Mouse (Mus musculus) frontal cortex, postnatal 14 days (tissue): ENCODE results near the gene Wdr59.

Experiments
- DNase-seq, 2 experiments: peaks; one replicate each; pipeline ENCODE4 v3.0.0; 2022; ENCODE audit warnings: low spot score in 2 of 2

The Wdr59 gene

DNA sequence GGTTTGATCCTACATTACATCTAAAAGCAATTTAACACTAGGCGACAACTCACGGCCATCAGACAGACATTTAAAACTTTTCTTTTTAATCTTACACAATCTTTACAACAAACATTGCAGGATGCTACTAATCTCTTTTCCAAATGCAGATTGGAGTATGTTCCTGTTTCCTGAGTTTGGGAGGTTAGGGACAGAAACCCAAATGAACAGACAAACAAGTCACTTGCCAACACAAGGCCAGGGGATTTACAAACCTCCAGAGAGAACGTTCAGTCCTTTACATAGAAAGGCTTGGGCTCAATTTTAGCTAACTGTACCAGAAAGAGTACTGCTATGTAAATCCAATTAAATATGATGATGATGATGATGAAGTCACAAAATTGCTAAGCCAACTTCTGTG lies 28.7 kb downstream of the Wdr59 start:
- no peak for DNase-seq

DNA sequence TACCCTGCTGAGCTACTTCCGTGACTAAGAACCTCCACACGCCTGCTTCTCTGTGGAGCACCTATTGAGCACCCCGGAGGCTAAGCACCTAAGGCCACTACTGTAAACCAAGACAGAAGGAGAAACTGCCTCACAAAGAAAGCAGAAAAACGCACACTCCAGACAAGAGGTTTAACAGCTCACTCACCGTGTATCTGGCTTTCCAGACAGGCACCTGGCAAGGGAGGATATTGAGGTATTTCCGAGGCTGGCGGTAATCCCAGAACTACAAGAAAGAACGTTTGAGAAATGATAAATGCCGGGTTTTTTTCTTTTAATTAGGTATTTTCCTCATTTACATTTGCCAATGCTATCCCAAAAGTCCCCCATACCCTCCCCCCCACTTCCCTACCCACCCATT lies 29.4 kb downstream of the Wdr59 start:
- DNase-seq, result no peak

DNA sequence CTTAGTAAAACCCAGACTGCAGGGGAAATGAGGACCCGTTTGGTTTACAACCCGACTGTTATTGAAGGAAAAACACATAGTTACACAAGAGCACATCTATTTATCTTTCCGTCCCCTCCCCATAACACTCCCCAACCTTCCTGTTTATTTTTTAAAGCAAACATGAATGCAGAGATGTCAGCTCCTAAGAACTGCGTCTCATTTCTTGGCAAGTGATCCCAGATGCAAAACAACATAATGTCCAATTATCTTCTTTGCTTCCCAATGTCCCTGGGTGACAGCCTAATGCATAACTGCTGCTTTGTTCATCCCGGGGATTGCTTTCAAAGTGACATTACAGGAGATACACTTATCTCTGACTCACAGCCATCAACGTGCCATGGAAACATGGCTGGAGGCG lies 30.7 kb downstream of the Wdr59 start:
- DNase-seq, result no peak

DNA sequence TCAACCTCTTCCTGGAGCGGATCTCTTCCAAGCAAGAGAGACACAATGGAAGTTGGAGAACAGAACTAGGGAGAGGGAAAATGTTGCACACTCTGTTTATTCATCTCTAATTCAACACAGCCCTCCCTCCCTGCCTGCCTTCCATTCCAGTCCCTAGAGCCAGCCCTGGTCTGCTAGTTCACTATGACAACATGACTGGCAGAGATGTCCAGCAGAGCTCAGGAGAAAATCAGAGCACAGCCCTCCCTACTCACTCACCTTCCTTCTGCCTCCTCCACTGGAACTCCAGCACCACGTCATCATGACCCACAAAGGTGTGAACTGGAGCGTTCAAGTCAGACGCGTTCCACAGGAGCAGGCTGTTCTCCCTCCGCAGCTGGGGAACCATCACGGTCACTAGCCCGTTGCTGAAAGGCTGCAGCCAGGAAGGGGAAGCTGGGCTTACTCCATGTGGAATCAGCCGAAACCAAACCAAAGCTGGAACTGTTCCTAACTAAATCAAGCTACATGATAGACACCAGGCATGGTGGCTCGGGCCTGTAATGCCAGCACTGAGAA lies 31.8 kb downstream of the Wdr59 start:
- DNase-seq, result no peak

DNA sequence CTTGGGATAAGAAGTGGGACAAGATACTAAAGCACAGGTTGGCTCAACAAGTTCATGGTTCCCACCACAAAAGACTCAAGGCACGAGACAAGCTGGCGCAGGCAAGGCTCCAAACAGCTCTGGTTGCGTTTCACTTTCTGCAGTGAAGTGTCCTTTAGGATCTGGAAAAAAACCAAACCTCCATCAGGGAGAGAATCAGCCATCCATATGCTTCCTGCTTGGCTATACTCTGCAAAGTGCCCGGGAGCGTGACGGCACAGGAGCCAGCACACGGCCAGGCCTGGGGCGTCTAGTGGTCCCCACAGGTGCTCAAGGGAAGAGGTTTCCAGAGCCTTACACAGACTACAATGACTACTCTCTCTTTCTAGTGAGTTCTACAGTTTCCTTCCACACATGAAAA lies 41.2 kb downstream of the Wdr59 start:
- no peak for DNase-seq

DNA sequence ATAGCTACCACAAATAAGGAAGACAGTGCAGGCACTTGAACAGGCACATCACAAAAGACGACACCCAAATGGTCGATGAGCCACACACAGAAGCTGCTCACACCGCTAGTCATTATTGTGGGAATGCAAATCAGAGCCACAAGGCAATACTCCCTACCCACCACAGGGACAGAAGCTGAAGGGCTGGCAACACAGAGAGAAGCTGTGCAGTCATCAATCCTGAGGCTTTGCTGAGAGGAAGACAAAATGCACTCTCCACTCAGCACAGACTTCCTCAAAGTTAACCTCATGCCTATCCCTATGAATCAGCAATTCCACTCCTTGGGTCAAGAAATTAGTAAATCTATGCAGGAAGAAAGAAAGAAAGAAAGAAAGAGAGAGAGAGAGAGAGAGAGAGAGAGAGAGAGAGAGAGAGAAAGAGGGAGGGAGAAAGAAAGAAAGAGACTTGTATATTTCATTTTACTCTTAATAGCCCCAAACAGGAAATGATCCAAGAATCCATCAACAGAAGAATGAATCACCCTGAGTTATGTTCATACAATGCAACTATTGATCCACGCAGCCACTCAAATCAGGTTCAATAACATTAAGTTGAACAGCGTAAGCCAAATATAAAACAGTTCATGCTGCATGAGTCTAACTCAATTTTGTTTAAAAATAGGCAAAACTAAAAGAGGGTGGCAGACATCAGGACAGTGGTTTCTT lies 44.0 kb downstream of the Wdr59 start:
- no peak for DNase-seq

DNA sequence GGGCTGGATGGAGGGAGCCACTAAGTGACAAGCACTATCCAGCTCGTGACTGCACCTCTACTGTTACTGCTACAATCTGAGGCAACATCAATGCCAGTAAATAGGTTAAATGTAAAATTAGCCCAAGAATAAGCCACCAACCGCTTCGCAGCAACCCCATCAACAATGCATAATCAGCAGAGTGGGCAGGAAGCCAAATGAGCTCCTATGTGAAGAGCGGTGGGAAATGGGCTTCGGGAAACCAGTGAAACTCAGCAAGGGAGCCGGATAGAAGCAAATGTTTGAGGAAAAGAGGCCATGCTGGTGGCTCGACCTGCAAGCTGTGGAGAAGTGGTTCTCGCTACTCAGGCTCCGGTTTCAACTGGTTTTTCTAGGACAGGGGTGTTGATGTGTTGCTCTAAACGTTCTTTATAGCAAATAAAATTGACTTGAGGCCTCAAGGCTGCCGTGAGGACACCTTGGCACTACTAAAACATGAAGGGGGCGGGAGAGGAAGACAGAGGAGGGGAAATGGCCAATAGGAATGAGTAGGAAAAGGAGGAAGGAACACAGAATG lies 50.3 kb downstream of the Wdr59 start:
- DNase-seq, result no peak

DNA sequence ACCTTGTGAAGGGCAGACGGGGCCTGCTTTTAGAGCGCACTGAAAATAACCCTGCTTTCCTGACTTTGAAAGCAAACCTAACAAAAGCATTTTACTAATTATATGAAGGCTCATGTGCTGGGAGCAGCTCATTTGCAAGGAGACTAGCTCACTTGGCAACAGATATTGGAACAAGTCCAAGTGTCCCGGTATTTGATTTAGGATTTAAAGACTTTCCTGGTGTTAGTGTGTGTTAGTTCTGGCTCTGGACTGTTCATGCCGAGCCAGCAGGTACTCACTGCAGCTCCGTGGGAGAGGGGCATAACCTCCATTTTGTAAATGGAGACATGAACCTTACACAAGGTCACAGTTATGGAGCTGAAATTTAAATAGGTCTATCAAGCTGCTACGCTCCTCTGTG lies 52.9 kb downstream of the Wdr59 start:
- DNase-seq, result no peak

DNA sequence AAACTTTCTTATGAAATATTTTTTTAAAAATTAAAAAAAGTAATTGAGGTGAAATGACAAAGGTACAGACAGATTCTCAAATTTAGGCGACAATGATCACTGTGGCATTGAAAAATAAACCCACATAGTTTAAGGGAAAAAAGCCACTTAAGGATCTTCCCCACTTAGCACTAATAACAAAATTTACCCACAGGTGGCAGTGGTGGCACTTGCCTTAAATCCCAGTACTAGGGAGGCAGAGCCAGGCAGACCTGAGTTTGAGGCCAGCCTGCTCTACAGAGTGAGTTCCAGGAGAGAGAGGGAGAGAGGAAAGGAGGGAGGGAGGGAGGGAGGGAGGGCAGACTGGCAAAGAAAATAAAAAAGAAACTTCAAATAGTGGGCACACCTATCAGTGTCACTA lies 56.6 kb downstream of the Wdr59 start:
- no peak for DNase-seq

DNA sequence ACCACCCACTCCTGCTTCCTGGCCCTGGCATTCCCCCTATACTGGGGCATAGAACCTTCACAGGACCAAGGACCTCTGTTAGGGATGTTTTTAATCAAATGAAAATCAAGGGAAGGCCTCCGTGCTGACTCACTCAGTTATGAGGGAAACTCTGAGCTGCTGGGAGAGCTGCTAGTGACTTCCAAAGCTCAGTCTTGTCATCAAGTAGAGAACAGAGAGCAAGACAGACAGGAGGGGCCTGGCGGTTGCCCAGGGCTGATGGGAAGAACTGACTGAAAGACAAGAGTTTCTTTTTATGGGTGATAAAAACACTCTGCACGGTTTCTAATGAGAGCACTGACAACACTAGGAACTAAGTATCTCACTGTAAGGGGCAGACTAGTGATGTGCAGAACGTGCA lies 57.4 kb downstream of the Wdr59 start:
- no peak for DNase-seq

DNA sequence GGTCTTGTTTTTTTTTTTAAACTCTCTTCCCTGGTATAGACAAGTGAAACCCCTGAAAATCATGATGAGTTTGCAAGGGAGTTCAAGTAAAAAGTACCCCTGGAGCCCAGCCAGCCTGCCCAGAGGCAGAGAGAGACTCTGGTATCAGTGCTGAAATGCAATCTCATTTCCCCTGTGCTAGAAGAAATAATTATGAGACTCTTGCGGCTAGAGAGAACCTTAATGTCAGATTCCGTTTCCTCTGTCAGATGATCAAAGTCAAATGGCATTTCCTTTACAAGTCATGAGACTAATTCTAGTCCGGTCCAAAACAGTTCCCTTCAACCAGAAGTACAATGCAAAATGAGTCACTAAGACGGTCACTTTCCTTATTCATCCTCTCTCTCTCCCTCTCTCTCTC lies 72.2 kb downstream of the Wdr59 start:
- no peak for DNase-seq

DNA sequence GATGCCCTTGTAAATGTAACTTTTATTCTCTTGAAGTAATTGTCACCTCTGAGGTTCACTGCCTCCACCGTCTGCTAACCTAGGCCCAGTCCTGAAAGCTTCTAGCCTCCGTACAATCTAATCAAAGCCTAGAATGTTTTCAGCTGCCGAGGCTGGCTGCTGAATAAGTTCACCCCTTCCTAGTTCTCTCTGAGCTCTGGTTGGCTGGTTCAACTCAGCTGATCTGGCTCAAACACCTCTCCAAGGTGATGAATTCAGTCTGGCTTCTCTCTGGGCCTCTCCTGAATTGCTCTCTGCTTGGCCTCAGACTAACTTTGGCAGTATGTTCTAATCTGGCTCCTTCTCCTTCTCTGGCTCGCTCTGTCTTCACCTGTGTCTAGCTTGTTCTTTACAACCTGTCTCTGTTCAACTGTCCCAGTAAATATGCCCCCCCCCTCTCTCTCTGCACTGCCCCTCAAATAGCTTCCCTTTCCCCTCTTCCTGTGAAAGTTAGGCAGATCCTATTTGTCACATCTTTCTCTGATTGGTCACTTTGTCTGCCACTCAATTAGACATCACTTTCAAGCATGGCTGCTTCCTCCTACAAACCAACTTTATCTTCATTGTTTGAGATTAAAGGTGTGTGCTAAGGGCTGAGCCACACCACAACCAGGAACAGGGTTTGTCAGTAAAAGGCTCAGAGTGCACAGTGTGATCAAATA lies 75.8 kb downstream of the Wdr59 start:
- no peak for DNase-seq

DNA sequence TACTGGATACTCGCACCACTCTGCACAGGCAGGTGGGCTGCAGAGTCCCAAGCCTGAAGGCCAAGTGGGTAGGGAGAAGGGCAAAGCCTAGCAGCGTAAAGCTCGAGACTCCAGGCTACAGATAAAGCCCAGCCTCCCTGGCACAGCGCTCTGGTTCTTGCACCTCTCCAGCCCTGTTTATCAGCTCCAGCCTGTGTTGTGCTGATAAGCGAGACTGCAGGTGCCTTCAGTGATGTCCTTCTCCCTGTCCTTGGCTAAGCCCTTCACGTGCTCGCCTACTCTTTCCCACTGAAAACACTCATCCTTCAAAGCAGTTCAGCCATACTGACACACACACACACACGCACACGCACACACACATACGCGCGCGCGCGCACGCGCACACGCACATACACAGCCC lies 76.3 kb downstream of the Wdr59 start:
- DNase-seq, result no peak

DNA sequence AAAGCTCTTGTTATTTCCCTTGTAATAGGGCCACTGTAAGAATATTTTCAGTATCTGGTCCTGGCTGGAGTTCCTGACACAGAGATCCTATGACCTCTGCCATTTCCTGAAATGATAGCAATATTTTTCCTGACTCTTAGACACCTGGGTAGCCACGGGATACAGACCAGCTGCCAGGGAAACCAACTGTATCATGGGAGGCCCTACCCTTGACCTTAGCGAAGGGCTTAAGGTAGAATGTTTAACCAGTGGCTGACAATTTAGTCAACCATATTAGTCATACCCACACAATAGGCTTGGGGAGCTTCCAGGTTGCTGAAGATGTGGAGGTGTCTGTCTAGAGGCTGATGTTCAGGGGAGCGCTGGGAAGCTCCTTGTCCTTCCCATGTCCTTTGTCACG lies 77.6 kb downstream of the Wdr59 start:
- no peak for DNase-seq

DNA sequence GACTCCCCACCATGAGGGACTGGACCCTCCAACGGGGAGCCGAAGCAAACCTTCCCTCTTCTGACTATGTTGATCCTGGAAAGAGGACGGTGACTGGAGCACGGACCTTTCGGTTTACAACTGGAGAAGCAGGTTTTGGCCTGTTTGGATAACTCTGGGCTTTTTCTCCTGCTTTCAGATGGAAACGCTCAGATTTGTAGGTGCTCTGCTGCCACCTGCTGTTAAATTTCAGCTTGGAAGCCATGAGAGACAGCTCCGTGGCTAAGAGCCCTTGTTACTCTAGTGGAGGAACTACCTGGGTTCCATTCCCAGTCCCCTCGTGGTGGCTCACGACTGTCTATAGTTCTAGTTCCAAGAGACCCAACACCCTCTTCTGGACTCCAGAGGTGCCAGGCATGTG lies 82.7 kb downstream of the Wdr59 start:
- peak; percentile 60 to 80 for DNase-seq

DNA sequence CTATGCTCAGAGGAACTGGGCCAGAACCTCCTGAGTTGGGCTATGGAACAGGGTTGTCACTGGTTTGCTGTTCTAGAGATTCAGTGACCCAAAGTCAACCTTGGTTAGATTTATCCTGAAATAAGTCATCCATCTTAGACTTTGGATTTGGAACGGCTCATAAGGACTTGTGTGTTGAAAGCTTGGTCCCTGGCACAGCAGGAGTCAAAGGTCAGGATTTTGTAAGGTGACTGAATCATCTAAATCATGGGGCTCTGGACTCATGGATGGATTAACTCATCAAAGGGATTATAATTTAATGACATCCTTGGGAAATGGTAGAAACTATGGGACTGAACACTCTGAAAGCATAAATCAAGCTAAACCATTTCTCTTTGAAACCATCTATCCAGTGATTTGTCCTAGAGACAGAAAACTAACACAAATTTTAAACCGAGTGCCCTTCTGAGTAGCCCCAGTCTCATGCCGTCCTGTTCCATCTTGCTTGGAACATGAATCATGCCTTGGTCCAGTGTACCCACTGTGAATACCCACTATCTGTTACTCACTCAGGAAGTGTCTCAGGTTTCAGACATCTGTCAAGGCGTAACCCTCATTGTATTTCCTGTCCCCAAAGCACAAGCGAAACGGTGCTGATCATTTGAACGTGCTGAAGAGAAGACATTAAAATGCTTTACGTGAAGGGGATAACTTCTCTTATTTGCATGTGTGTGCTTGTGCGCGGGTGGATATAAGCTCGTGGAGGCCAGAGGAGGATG lies 86.6 kb downstream of the Wdr59 start:
- DNase-seq, result no peak

DNA sequence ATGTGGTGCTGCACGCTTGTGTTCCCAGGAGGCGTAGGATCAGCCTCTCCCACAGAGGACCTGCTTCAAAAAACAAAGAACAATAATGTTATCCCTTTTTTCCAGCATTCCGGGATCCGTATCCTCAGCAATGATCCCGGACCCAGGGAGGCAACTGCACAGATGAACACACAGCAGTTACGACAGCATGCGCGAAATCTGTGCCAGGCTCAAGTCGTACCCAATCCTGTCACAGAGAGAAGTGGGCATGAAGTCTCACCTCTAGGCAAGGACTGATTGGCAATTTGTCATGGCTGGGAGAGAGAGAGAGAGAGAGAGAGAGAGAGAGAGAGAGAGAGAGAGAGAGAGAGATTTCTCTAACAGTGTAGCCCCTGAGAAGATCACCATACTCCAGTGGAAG lies 97.2 kb downstream of the Wdr59 start:
- no peak for DNase-seq

DNA sequence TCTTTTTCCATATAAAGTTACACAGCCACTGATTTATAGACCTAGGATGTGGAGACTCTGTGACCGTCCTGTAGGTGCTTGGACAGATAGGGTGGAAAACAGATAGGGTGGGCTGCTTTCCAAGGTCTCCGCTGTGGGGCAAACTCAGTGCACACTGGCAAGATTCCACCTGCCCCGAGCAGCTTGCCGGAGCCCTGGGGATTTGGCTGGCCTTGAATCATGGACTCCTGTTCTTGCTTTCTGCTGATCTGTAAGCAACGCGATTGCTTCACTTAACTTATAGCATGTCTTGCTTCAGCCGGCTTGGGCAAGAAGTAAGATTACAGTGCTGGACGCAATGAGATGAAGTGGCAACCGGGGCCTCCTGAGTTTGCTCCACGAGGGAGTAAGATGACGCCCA lies 97.7 kb downstream of the Wdr59 start:
- DNase-seq, result no peak

DNA sequence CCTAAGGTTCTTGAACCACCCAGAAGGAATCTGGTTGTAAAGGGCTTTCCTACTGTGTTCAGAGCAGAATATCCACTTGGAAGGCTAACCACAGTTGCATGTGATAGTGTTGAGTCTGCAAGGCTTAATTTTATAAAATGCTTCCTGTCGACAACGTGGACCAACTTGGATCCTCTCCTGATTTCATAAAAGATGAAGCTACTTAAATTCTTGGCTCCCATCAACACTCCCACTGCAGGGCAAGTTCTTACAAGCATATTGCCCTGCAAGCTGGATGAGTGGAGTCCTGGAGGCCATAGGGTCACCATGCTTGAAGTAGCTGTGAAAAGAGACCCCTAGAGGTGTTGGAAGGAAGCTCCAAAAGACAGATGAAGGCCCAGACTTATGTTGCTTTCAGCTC lies 99.3 kb downstream of the Wdr59 start:
- no peak for DNase-seq

DNA sequence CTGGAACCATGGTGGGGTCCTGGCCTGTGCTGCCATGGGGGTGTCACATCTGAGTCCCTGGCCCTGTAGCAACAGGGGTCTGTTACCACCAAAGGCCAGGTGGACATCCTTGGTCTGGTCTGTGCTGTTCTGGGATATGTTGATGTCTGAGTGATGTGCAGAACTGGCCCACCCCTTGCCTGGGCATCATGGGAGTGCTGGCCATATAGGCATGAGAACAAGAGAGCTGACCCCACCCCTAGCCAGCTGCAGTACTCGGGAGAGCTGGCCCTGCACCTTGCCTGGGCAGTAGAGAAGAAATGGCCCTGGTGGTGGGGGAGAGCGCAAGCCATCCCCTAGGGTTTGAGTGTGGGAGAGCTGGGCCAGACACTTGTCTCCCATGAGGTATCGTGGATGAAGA lies 102.7 kb downstream of the Wdr59 start:
- no peak for DNase-seq

DNA sequence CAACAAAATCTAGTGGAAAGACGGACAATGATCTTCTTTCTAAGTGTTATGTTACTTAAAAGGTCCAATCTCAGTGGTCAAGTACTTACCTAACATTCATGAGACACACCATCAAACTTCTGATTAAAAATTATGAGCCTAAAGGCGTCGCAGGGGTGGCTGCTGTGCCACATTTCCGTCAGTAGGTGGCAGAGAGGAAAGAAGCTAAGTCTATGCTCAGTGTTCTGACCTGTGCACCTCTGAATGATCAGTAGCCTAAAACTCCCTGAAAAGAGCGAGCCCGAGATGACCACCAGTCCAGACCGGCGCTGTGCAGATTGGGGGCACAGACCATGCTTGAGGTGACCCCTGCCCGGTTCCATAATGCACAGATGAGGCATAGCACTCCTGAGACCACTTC lies 103.3 kb downstream of the Wdr59 start:
- DNase-seq, result no peak

DNA sequence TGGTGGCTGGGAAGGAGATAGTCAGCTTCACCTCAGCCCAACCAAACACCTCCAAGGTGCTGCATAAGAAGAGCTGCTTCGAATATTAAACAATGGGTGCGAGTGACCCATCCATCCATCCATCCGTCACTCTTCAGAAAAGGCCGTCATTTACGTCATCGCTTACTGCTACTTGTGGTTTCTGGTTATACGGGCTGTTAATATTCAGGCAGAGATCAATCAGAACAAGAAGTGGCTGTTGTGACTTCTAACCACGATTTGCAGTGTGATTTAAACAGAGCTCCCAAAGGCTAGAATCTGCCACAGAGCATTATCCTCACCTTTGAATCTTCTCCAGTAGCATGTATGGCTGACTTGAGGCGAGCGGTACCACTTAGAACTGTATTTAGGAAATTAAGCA lies 104.7 kb downstream of the Wdr59 start:
- DNase-seq, result no peak
